9 mouse cellular contexts compared by ENCODE assay signal in genomic region chr14:30594092-30594695, GRCm38 (mm10). TPM values are rescaled to one million over a fixed set of nuclear protein-coding genes. Genes with fewer than 3 reads are reported as not detected.
DNase-seq lines count a peak whose midpoint lies in the region; ATAC-seq and TF ChIP-seq lines count a peak whose summit lies in the region.
"Had no signal": no experiment of that assay in that cellular context is flagged by ENCODE, and none has a peak within 500 bp of the region (broad histone marks: within the 10 kb centered on the region; RNA-seq: fewer than 3 reads in every experiment).

No protein-coding gene starts in this region.

- no peaks in the 10 kb centered on the region for H3K9me3 ChIP-seq in ES-Bruce4 (replicated peaks; ENCODE audit: control insufficient read depth, insufficient read depth, low read length, poor library complexity, severe bottlenecking)
- H3K9me3 ChIP-seq in forebrain, embryonic 11.5 days (ENCODE audit: control insufficient read depth, low read length): no peaks in the 10 kb centered on the region
- H3K9me3 ChIP-seq in heart, postnatal 0 days (replicated peaks; ENCODE audit: control insufficient read depth, low read length): no peaks in the 10 kb centered on the region
- H3K9me3 ChIP-seq in limb, embryonic 12.5 days: no peaks in the 10 kb centered on the region

- peak; percentile 97 for ATAC-seq in forebrain, embryonic 11.5 days (replicated peaks; ENCODE audit: low FRiP score)
- ATAC-seq in heart, postnatal 0 days (ENCODE audit: insufficient read depth, low read depth): peak; percentile 56
- ATAC-seq in limb, embryonic 12.5 days (ENCODE audit: insufficient number of reproducible peaks, insufficient read depth, low FRiP score, low TSS enrichment, low read depth): no peak

- no peaks in the 10 kb centered on the region for H3K4me1 ChIP-seq in ES-Bruce4 (ENCODE audit: control insufficient read depth, insufficient read depth, low read length)
- H3K4me1 ChIP-seq in forebrain, embryonic 11.5 days (replicated peaks; ENCODE audit: control insufficient read depth, insufficient read depth, low read length): peaks cover 18% of the 10 kb centered on the region
- peaks cover 31% of the 10 kb centered on the region for H3K4me1 ChIP-seq in heart, postnatal 0 days (ENCODE audit: control insufficient read depth, insufficient read depth)
- peaks cover 22% of the 10 kb centered on the region for H3K4me1 ChIP-seq in limb, embryonic 12.5 days (replicated peaks)

- H3K27me3 ChIP-seq in ES-Bruce4 (ENCODE audit: control insufficient read depth, insufficient read depth, low read length, poor library complexity, severe bottlenecking): no peaks in the 10 kb centered on the region
- H3K27me3 ChIP-seq in forebrain, embryonic 11.5 days (ENCODE audit: control insufficient read depth, insufficient read depth, low read length): no peaks in the 10 kb centered on the region
- H3K27me3 ChIP-seq in heart, postnatal 0 days (ENCODE audit: control insufficient read depth, insufficient read depth, low read length): no peaks in the 10 kb centered on the region
- H3K27me3 ChIP-seq in limb, embryonic 12.5 days: no peaks in the 10 kb centered on the region

- 17% methylated on average over 7 of the region's 7 CpGs for WGBS in forebrain, embryonic 11.5 days
- 42% methylated on average over 7 of the region's 7 CpGs for WGBS in heart, postnatal 0 days
- 51% methylated on average over 7 of the region's 7 CpGs for WGBS in limb, embryonic 12.5 days

- no peak overlapping the region for H3K27ac ChIP-seq in ES-Bruce4 (ENCODE audit: insufficient read depth, low read length)
- peak overlapping the region; percentile 93 for H3K27ac ChIP-seq in forebrain, embryonic 11.5 days (ENCODE audit: low read depth, low read length)
- peak overlapping the region; percentile 88 for H3K27ac ChIP-seq in heart, postnatal 0 days (ENCODE audit: low read depth)
- peak overlapping the region; percentile 80 for H3K27ac ChIP-seq in limb, embryonic 12.5 days

- 0 out of 2 replicates have a peak, but pooled peaks have one; percentile 6 for TF ChIP-seq EP300 in ES-Bruce4 (IDR thresholded peaks at IDR 0.05; ENCODE audit: insufficient read depth, low read depth, low read length)
- no peak for TF ChIP-seq EP300 in heart, postnatal 0 days (IDR thresholded peaks at IDR 0.05; ENCODE audit: low read depth)

- peak overlapping the region; percentile 35 for H3K4me2 ChIP-seq in forebrain, embryonic 11.5 days (ENCODE audit: low read depth, low read length, severe bottlenecking)
- no peak overlapping the region for H3K4me2 ChIP-seq in heart, postnatal 0 days (ENCODE audit: low read depth, low read length)
- no peak overlapping the region for H3K4me2 ChIP-seq in limb, embryonic 12.5 days

- H3K9ac ChIP-seq in ES-Bruce4 (ENCODE audit: low read depth, poor library complexity, severe bottlenecking): no peak overlapping the region
- H3K9ac ChIP-seq in forebrain, embryonic 11.5 days (ENCODE audit: low read length): peak overlapping the region; percentile 62
- H3K9ac ChIP-seq in heart, postnatal 0 days (replicated peaks; ENCODE audit: low read depth, low read length): no peak overlapping the region
- no peak overlapping the region; the same call in 1 of the 2 replicates for H3K9ac ChIP-seq in limb, embryonic 12.5 days (replicated peaks)

- DNase-seq in cerebellum, postnatal 10 days: peak; percentile 53 to 67
- DNase-seq in cerebellum, adult 9-10 months: no peak
- peak; percentile 91 for DNase-seq in forebrain, embryonic 11.5 days (ENCODE audit: low spot score)
- peak; percentile 39 for DNase-seq in heart, postnatal 0 days (ENCODE audit: low spot score)
- peak; percentile 65 for DNase-seq in neural tube, embryonic 10.5 days (ENCODE audit: extremely low spot score, low spot score)
- DNase-seq in thymus, postnatal 4 days: no peak

- no peak for TF ChIP-seq CTCF in ES-Bruce4 (IDR thresholded peaks at IDR 0.05; ENCODE audit: low read depth, low read length)
- TF ChIP-seq CTCF in heart, postnatal 0 days (IDR thresholded peaks at IDR 0.05; ENCODE audit: low read depth): no peak

- TF ChIP-seq POLR2A in ES-Bruce4 (IDR thresholded peaks at IDR 0.05; ENCODE audit: insufficient read depth, low read length): no peak

- peaks cover 3% of the 10 kb centered on the region; the same call in 1 of the 2 replicates for H3K36me3 ChIP-seq in ES-Bruce4 (ENCODE audit: control insufficient read depth, insufficient read depth, low read length, poor library complexity, severe bottlenecking)
- no peaks in the 10 kb centered on the region for H3K36me3 ChIP-seq in forebrain, embryonic 11.5 days (ENCODE audit: control insufficient read depth, insufficient read depth, low read length)
- H3K36me3 ChIP-seq in heart, postnatal 0 days (replicated peaks; ENCODE audit: control insufficient read depth, insufficient read depth, low read length): peaks cover 19% of the 10 kb centered on the region
- H3K36me3 ChIP-seq in limb, embryonic 12.5 days: peaks cover 43% of the 10 kb centered on the region

- no peak overlapping the region for H3K4me3 ChIP-seq in ES-Bruce4 (ENCODE audit: low read depth, low read length)
- no peak overlapping the region for H3K4me3 ChIP-seq in forebrain, embryonic 11.5 days (ENCODE audit: low read depth, low read length)
- H3K4me3 ChIP-seq in heart, postnatal 0 days (ENCODE audit: low read depth, low read length): no peak overlapping the region
- H3K4me3 ChIP-seq in limb, embryonic 12.5 days (replicated peaks): no peak overlapping the region
- H3K4me3 ChIP-seq: erythroblast, embryonic 14.5 days had no signal

RNA-seq across cellular contexts. Expression of gene Prkcd, which starts 31.8 kb away (rescaled TPM):
- polyA plus RNA-seq in ES-Bruce4 (2011; ENCODE audit: insufficient read depth, insufficient read length, low read depth, missing spikeins): 46.3 and 47.5 TPM in 2 replicates
- polyA plus RNA-seq in forebrain, embryonic 11.5 days (2014; fragmentation: Nextera tagmentation; extraction: Ambion mirVana): 26.2 and 26.8 TPM in 2 replicates
- total RNA-seq in heart, postnatal 0 days (2014; rRNA removed; ENCODE audit: low replicate concordance): 19.3 and 30.1 TPM in 2 replicates
- polyA plus RNA-seq in heart, postnatal 0 days (2015; fragmentation: Nextera tagmentation; extraction: Ambion mirVana): 14.9 and 15.8 TPM in 2 replicates
- polyA plus RNA-seq in limb, embryonic 12.5 days (2016; fragmentation: Nextera tagmentation; extraction: Ambion mirVana): 54.1 and 56.2 TPM in 2 replicates

RNA-seq across cellular contexts. Expression of gene Tkt, which starts 46.0 kb away (rescaled TPM):
- 794 and 868 TPM in 2 replicates for polyA plus RNA-seq in ES-Bruce4 (2011; ENCODE audit: insufficient read depth, insufficient read length, low read depth, missing spikeins)
- polyA plus RNA-seq in forebrain, embryonic 11.5 days (2014; fragmentation: Nextera tagmentation; extraction: Ambion mirVana): 118 and 135 TPM in 2 replicates
- 88.9 and 108 TPM in 2 replicates for total RNA-seq in heart, postnatal 0 days (2014; rRNA removed; ENCODE audit: low replicate concordance)
- polyA plus RNA-seq in heart, postnatal 0 days (2015; fragmentation: Nextera tagmentation; extraction: Ambion mirVana): 36.4 and 37.8 TPM in 2 replicates
- polyA plus RNA-seq in limb, embryonic 12.5 days (2016; fragmentation: Nextera tagmentation; extraction: Ambion mirVana): 242 and 244 TPM in 2 replicates

RNA-seq across cellular contexts. Expression of gene Rft1, which starts 60.0 kb away (rescaled TPM):
- polyA plus RNA-seq in ES-Bruce4 (2011; ENCODE audit: insufficient read depth, insufficient read length, low read depth, missing spikeins): 17.0 and 18.1 TPM in 2 replicates
- polyA plus RNA-seq in forebrain, embryonic 11.5 days (2014; fragmentation: Nextera tagmentation; extraction: Ambion mirVana): 11.3 and 11.4 TPM in 2 replicates
- 13.3 and 17.6 TPM in 2 replicates for total RNA-seq in heart, postnatal 0 days (2014; rRNA removed; ENCODE audit: low replicate concordance)
- polyA plus RNA-seq in heart, postnatal 0 days (2015; fragmentation: Nextera tagmentation; extraction: Ambion mirVana): 10.4 and 11.0 TPM in 2 replicates
- 20.3 and 21.7 TPM in 2 replicates for polyA plus RNA-seq in limb, embryonic 12.5 days (2016; fragmentation: Nextera tagmentation; extraction: Ambion mirVana)

Comparison
In these comparisons a context has a peak if more than half of its experiments do, and no peak if none do; other contexts are left out.
1. DNase-seq: peak in cerebellum, postnatal 10 days (2 of 2), forebrain, embryonic 11.5 days (single experiment), heart, postnatal 0 days (single experiment) and neural tube, embryonic 10.5 days (single experiment); none in cerebellum, adult 9-10 months (single experiment) and thymus, postnatal 4 days (single experiment).